Mouse (Mus musculus) brain, embryonic 14.5 days (tissue): ENCODE measurements around the gene Fam160b1. TPM values are rescaled to one million over a fixed set of nuclear protein-coding genes. Genes with fewer than 3 reads are reported as not detected.

ENCODE experiments used
- DNase-seq: peaks from one replicate; pipeline ENCODE4 v3.0.0-alpha.2; 2011; ENCODE audit warnings: low read depth
- CTCF ChIP-seq: fragments of 200-500 bp; IDR thresholded peaks from 2 replicates; pipeline ENCODE4 v1.5.1; 2012; ENCODE audit warnings: inconsistent platforms, mild to moderate bottlenecking, moderate library complexity, borderline replicate concordance; ENCODE audit not compliant: insufficient read depth, insufficient read length; ENCODE audit errors: extremely low read depth
- POLR2A ChIP-seq: fragments of 200-500 bp; IDR thresholded peaks from 2 replicates; pipeline ENCODE4 v1.6.1; 2012; ENCODE audit warnings: mild to moderate bottlenecking, inconsistent platforms, borderline replicate concordance; ENCODE audit not compliant: poor library complexity, insufficient read depth, insufficient read length, severe bottlenecking; ENCODE audit errors: extremely low read depth
- polyA plus RNA-seq: library from polyadenylated mRNA; depleted of rRNA; stranded (reverse); fragments of >200 nt; gene quantifications from 2 replicates; pipeline ENCODE4 v1.2.3, GENCODE M21; 2012; rRNA removed

The Fam160b1 gene
- 18.2 and 21.6 TPM in 2 replicates for polyA plus RNA-seq

- TF ChIP-seq POLR2A (peak; percentile 69), CTCF (peak; percentile 84)
- DNase-seq, result peak; percentile 97
Observed at GRCm38 (mm10) chr19:57360341-57361130, at the start of gene Fam160b1. Gene Fam160b1, plus strand, starts transcription at chr19:57360680.

- no peak for TF ChIP-seq CTCF
- TF ChIP-seq POLR2A, result no peak
- no peak for DNase-seq
Observed at GRCm38 (mm10) chr19:57313226-57313625, 47.3 kb upstream of the Fam160b1 start.

- no peak for TF ChIP-seq CTCF
- no peak for TF ChIP-seq POLR2A
- peak; percentile 42 for DNase-seq
Observed at GRCm38 (mm10) chr19:57313891-57314345, 46.6 kb upstream of the Fam160b1 start.

- peak; percentile 53 for DNase-seq
- TF ChIP-seq POLR2A (0 out of 2 replicates have a peak, but pooled peaks have one; percentile 5), CTCF (peak; percentile 12; the same call in 1 of the 2 replicates)
Observed at GRCm38 (mm10) chr19:57314346-57315012, 46.0 kb upstream of the Fam160b1 start, which contains the start of gene Ablim1. Gene Ablim1, minus strand, starts transcription at chr19:57314919.

GRCm38 (mm10) chr19:57315013-57315565 is 45.4 kb upstream of the Fam160b1 start:
- peak; percentile 39 for DNase-seq
- TF ChIP-seq CTCF (no peak), POLR2A (no peak)

GRCm38 (mm10) chr19:57316597-57316996 is 43.9 kb upstream of the Fam160b1 start:
- no peak for DNase-seq
- no peak for TF ChIP-seq POLR2A
- no peak for TF ChIP-seq CTCF

GRCm38 (mm10) chr19:57320656-57321382 is 39.7 kb upstream of the Fam160b1 start:
- no peak for TF ChIP-seq POLR2A
- TF ChIP-seq CTCF, result no peak

GRCm38 (mm10) chr19:57321839-57322238 is 38.6 kb upstream of the Fam160b1 start:
- DNase-seq, result no peak
- TF ChIP-seq CTCF (no peak), POLR2A (no peak)

More at GRCm38 (mm10) chr19:57320656-57321382, 39.7 kb upstream of the Fam160b1 start:
- DNase-seq, result no peak

GRCm38 (mm10) chr19:57322491-57322890 is 38.0 kb upstream of the Fam160b1 start:
- DNase-seq, result no peak
- TF ChIP-seq CTCF (no peak), POLR2A (no peak)

- no peak for TF ChIP-seq POLR2A
- peak; percentile 39 for DNase-seq
Observed at GRCm38 (mm10) chr19:57323087-57323486, 37.4 kb upstream of the Fam160b1 start.

- DNase-seq, result peak; percentile 79
- TF ChIP-seq CTCF, result peak; percentile 57; the same call in 1 of the 2 replicates
- TF ChIP-seq POLR2A, result no peak
Observed at GRCm38 (mm10) chr19:57325748-57326300, 34.7 kb upstream of the Fam160b1 start.

- DNase-seq, result no peak
Observed at GRCm38 (mm10) chr19:57327679-57328078, 32.8 kb upstream of the Fam160b1 start.

More at GRCm38 (mm10) chr19:57327679-57328078, 32.8 kb upstream of the Fam160b1 start:
- no peak for TF ChIP-seq CTCF
- no peak for TF ChIP-seq POLR2A
